Mouse (Mus musculus) ES-E14 (cell line): ENCODE measurements around the gene Pid1.

ENCODE experiments used
- HCFC1 ChIP-seq: IDR thresholded peaks from 2 replicates; pipeline ENCODE4 v1.6.1; 2012; ENCODE audit warnings: low read length, inconsistent platforms, borderline replicate concordance; ENCODE audit not compliant: insufficient read depth
- ZC3H11A ChIP-seq: IDR thresholded peaks from 2 replicates; pipeline ENCODE4 v1.6.1; 2012; ENCODE audit warnings: low read depth, mild to moderate bottlenecking, inconsistent platforms, low read length, borderline replicate concordance
- ZNF384 ChIP-seq: IDR thresholded peaks from 2 replicates; pipeline ENCODE4 v1.6.1; 2012; ENCODE audit warnings: low read depth, low read length, inconsistent platforms

DNA sequence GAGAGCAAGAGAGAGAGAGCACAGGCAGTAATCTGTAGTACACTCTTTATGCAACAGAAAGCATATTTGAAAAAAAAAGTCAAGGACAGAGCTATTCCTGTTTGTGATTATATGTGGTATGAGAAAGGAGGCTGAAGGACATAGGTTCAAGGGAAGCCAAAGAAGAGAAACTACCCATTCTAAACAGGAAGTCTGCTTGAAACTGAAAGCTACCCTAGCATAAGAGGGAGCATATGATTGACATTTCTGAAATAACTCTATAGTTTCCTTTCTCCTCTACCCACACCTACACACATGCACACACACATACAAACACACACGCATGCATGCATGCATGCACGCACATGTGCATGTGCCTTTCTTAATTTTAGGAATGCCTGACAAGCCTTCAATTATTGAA, 123.8 kb downstream of the Pid1 start:
- TF ChIP-seq ZNF384, result no peak
- no peak for TF ChIP-seq HCFC1
- no peak for TF ChIP-seq ZC3H11A
